Mouse (Mus musculus) CH12.LX (cell line): ENCODE measurements around the gene Aarsd1. TPM values are rescaled to one million over a fixed set of nuclear protein-coding genes. Genes with fewer than 3 reads are reported as not detected.

Experiments
- DNase-seq: peaks from one replicate; pipeline ENCODE4 v3.0.0-alpha.2; 2013; ENCODE audit errors: extremely low read depth
- H3K27ac ChIP-seq: 2 replicates; pipeline ENCODE4 v1.5.1; 2012; ENCODE audit warnings: low read depth, mild to moderate bottlenecking, control low read depth, moderate library complexity; ENCODE audit not compliant: insufficient read depth
- H3K27me3 ChIP-seq: replicated peaks from 2 replicates; pipeline ENCODE3; 2012; ENCODE audit warnings: inconsistent platforms
- H3K36me3 ChIP-seq, 2 experiments: replicated peaks in 1 of 2; 2 replicates each; pipeline versions ENCODE3 to v1.6.1; 2012; ENCODE audit warnings: inconsistent platforms in 1 of 2, low read length in 1 of 2, mild to moderate bottlenecking in 1 of 2, mixed read lengths in 1 of 2, moderate library complexity in 1 of 2; ENCODE audit not compliant: control insufficient read depth in 1 of 2, insufficient read depth in 1 of 2
- H3K4me1 ChIP-seq, 2 experiments: 2 replicates each; pipeline ENCODE4 v1.6.1; 2012; ENCODE audit warnings: inconsistent platforms in 1 of 2, moderate library complexity in 1 of 2; ENCODE audit not compliant: insufficient read depth in 2 of 2, control insufficient read depth in 1 of 2
- H3K4me2 ChIP-seq: 2 replicates; pipeline ENCODE4 v1.6.1; 2012; ENCODE audit warnings: low read depth, mild to moderate bottlenecking, control low read depth; ENCODE audit not compliant: poor library complexity, insufficient read depth, severe bottlenecking
- H3K4me3 ChIP-seq, 3 experiments: fragments of 150-350 bp in 1 of 3; sonication (generic) in 1 of 3; replicated peaks in 1 of 3; 2 replicates each; pipeline versions ENCODE3 to v1.5.1; 2011 to 2012; ENCODE audit warnings: low read depth in 2 of 3, low read length in 2 of 3, mild to moderate bottlenecking in 2 of 3, moderate library complexity in 2 of 3, control low read depth in 1 of 3, improper control_type of control experiment in 1 of 3, inconsistent platforms in 1 of 3, mixed read lengths in 1 of 3; ENCODE audit not compliant: poor library complexity in 1 of 3
- H3K79me2 ChIP-seq: replicated peaks from 2 replicates; pipeline ENCODE4 v1.6.1; 2012; ENCODE audit warnings: mild to moderate bottlenecking, moderate library complexity; ENCODE audit not compliant: control insufficient read depth, poor library complexity, insufficient read depth, severe bottlenecking; ENCODE audit errors: extremely low read depth
- H3K9ac ChIP-seq: 2 replicates; pipeline ENCODE4 v1.6.1; 2012; ENCODE audit warnings: low read depth, mild to moderate bottlenecking, control low read depth, moderate library complexity; ENCODE audit not compliant: insufficient read depth
- H3K9me3 ChIP-seq: replicated peaks from 2 replicates; pipeline ENCODE3; 2012; ENCODE audit warnings: low read length, inconsistent platforms, mixed read lengths
- BHLHE40 ChIP-seq: IDR thresholded peaks from 2 replicates; pipeline ENCODE4 v1.6.1; 2011; ENCODE audit warnings: mild to moderate bottlenecking, low read depth, low read length, improper control_type of control experiment
- CHD1 ChIP-seq: IDR thresholded peaks from 2 replicates; pipeline ENCODE4 v1.6.1; 2012; ENCODE audit warnings: low read depth, low read length, improper control_type of control experiment, inconsistent platforms
- CHD2 ChIP-seq: IDR thresholded peaks from 2 replicates; pipeline ENCODE4 v1.6.1; 2011; ENCODE audit warnings: low read length, improper control_type of control experiment
- CTCF ChIP-seq, 2 experiments: IDR thresholded peaks in 1 of 2; conservative IDR thresholded peaks in 1 of 2; 2 replicates each; pipeline ENCODE4 v1.5.1; 2011 to 2012; ENCODE audit warnings: low read depth in 2 of 2, low read length in 2 of 2, improper control_type of control experiment in 1 of 2, inconsistent platforms in 1 of 2, mild to moderate bottlenecking in 1 of 2, moderate library complexity in 1 of 2
- E2F4 ChIP-seq: IDR thresholded peaks from 2 replicates; pipeline ENCODE4 v1.6.1; 2011; ENCODE audit warnings: low read depth, low read length, improper control_type of control experiment; ENCODE audit not compliant: insufficient replicate concordance
- ELF1 ChIP-seq: IDR thresholded peaks from 2 replicates; pipeline ENCODE4 v1.6.1; 2014; ENCODE audit warnings: low read depth, mild to moderate bottlenecking, inconsistent platforms, low read length, improper control_type of control experiment
- EP300 ChIP-seq: IDR thresholded peaks from 2 replicates; pipeline ENCODE4 v1.6.1; 2011; ENCODE audit warnings: low read length, improper control_type of control experiment
- HCFC1 ChIP-seq: IDR thresholded peaks from 2 replicates; pipeline ENCODE4 v1.6.1; 2012; ENCODE audit warnings: low read depth, mild to moderate bottlenecking, inconsistent platforms, low read length, improper control_type of control experiment
- IRF4 ChIP-seq: IDR thresholded peaks from 2 replicates; pipeline ENCODE4 v1.6.1; 2014; ENCODE audit warnings: low read depth, mild to moderate bottlenecking, inconsistent platforms, low read length, improper control_type of control experiment
- JUN ChIP-seq: IDR thresholded peaks from 2 replicates; pipeline ENCODE4 v1.6.1; 2011; ENCODE audit warnings: low read depth, mild to moderate bottlenecking, low read length, improper control_type of control experiment, moderate library complexity; ENCODE audit not compliant: insufficient read depth
- JUND ChIP-seq: conservative IDR thresholded peaks from 2 replicates; pipeline ENCODE4 v1.6.1; 2011; ENCODE audit warnings: low read depth, low read length, improper control_type of control experiment
- KAT2A ChIP-seq: IDR thresholded peaks from 2 replicates; pipeline ENCODE4 v1.6.1; 2012; ENCODE audit warnings: low read length, improper control_type of control experiment, inconsistent platforms; ENCODE audit not compliant: insufficient replicate concordance
- MAFK ChIP-seq: IDR thresholded peaks from 2 replicates; pipeline ENCODE4 v1.6.1; 2011; ENCODE audit warnings: low read length, improper control_type of control experiment; ENCODE audit not compliant: insufficient replicate concordance
- MAX ChIP-seq: IDR thresholded peaks from 2 replicates; pipeline ENCODE4 v1.6.1; 2011; ENCODE audit warnings: low read length, improper control_type of control experiment
- MAZ ChIP-seq: IDR thresholded peaks from 2 replicates; pipeline ENCODE4 v1.6.1; 2012; ENCODE audit warnings: low read depth, mild to moderate bottlenecking, inconsistent platforms, low read length, improper control_type of control experiment, moderate library complexity
- MXI1 ChIP-seq: IDR thresholded peaks from 2 replicates; pipeline ENCODE4 v1.6.1; 2011; ENCODE audit warnings: mild to moderate bottlenecking, low read depth, low read length, improper control_type of control experiment
- MYC ChIP-seq: IDR thresholded peaks from 2 replicates; pipeline ENCODE4 v1.6.1; 2011; ENCODE audit warnings: low read depth, mild to moderate bottlenecking, improper control_type of control experiment, low read length
- NELFE ChIP-seq: IDR thresholded peaks from 2 replicates; pipeline ENCODE4 v1.6.1; 2011; ENCODE audit warnings: low read depth, low read length, improper control_type of control experiment
- NRF1 ChIP-seq: IDR thresholded peaks from 2 replicates; pipeline ENCODE4 v1.6.1; 2014; ENCODE audit warnings: low read depth, mild to moderate bottlenecking, inconsistent platforms, low read length, improper control_type of control experiment, moderate library complexity
- PAX5 ChIP-seq: IDR thresholded peaks from 2 replicates; pipeline ENCODE4 v1.6.1; 2012; ENCODE audit warnings: low read length, inconsistent platforms, mixed read lengths
- POLR2A ChIP-seq: IDR thresholded peaks from 2 replicates; pipeline ENCODE4 v1.6.1; 2011; ENCODE audit warnings: low read depth, mild to moderate bottlenecking, improper control_type of control experiment, low read length
- SIN3A ChIP-seq: IDR thresholded peaks from 2 replicates; pipeline ENCODE4 v1.6.1; 2012; ENCODE audit warnings: low read length, improper control_type of control experiment, inconsistent platforms
- SMC3 ChIP-seq: IDR thresholded peaks from 2 replicates; pipeline ENCODE4 v1.6.1; 2011; ENCODE audit warnings: low read depth, low read length, improper control_type of control experiment
- TBP ChIP-seq: conservative IDR thresholded peaks from 2 replicates; pipeline ENCODE4 v1.6.1; 2011; ENCODE audit warnings: low read depth, low read length, improper control_type of control experiment
- UBTF ChIP-seq: IDR thresholded peaks from 2 replicates; pipeline ENCODE4 v1.6.1; 2012; ENCODE audit warnings: low read depth, mild to moderate bottlenecking, inconsistent platforms, low read length, improper control_type of control experiment, moderate library complexity
- USF1 ChIP-seq: IDR thresholded peaks from 2 replicates; pipeline ENCODE4 v1.6.1; 2014; ENCODE audit warnings: low read depth, mild to moderate bottlenecking, inconsistent platforms, low read length, improper control_type of control experiment
- USF2 ChIP-seq: conservative IDR thresholded peaks from 2 replicates; pipeline ENCODE4 v1.6.1; 2011; ENCODE audit warnings: low read depth, low read length, improper control_type of control experiment
- ZKSCAN1 ChIP-seq: IDR thresholded peaks from 2 replicates; pipeline ENCODE4 v1.6.1; 2012; ENCODE audit warnings: low read depth, inconsistent platforms, low read length, improper control_type of control experiment, borderline replicate concordance
- ZNF384 ChIP-seq: IDR thresholded peaks from 2 replicates; pipeline ENCODE4 v1.6.1; 2012; ENCODE audit warnings: low read depth, low read length, improper control_type of control experiment, inconsistent platforms
- dilution Hi-C: fragments of 300-500 bp; cut with MboI; formaldehyde crosslinking; loops from 2 replicates; pipeline ENCODE4 v1.14.3; 2020; ENCODE audit warnings: low sequenced_read_pairs; ENCODE audit not compliant: extremely low pct_unique_long_range_greater_than_20kb, extremely low pct_ligation_motif_present
- in situ Hi-C: fragments of 300-500 bp; cut with MboI; formaldehyde crosslinking; loops from 3 replicates; pipeline ENCODE4 v1.14.3; 2019; ENCODE audit warnings: low sequenced_read_pairs, low pct_ligation_motif_present, low pct_unique_long_range_greater_than_20kb, mixed read lengths
- polyA plus RNA-seq: library from polyadenylated mRNA; unstranded; fragments of >175 nt; gene quantifications from 2 replicates; pipeline ENCODE4 v1.2.1, GENCODE M21; 2012; ENCODE audit warnings: low read depth; ENCODE audit not compliant: insufficient read length
- total RNA-seq, 2 experiments: library from RNA; depleted of rRNA; stranded (reverse); fragments of 300-350 nt in 1 of 2; fragments of >200 nt in 1 of 2; gene quantifications; 2 replicates each; pipeline ENCODE4 v1.2.3; 2012 to 2014

Aarsd1 gene
- total and polyA plus RNA-seq, 3 experiments, result 81.5 to 133 (median 84.5) TPM

DNA sequence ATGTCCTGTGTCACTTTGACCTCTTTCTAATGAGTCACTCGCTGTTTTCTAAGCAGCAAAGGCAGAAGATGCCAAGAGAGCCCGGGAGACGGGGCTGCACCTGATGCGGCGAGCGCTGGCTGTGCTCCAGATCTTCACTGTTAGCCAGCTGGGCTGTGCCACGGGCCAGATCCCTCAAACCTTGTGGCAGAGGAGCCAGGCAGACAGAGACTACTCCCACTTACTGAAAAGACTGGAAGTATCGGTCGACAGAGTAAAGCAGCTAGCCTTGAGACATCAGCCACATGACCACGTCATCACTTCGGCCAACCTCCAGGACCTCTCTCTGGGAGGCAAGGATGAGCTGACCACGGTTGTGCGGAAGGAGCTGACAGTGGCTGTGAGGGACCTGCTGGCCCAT is 16.0 kb upstream of the Aarsd1 start:
- TF ChIP-seq MAZ (no peak), IRF4 (no peak), NELFE (no peak), MAX (no peak), MAFK (no peak), BHLHE40 (no peak), JUN (no peak), KAT2A (no peak), CHD2 (no peak), ELF1 (no peak), TBP (no peak), PAX5 (no peak), MYC (no peak), POLR2A (no peak), USF2 (no peak), NRF1 (no peak), E2F4 (no peak), USF1 (no peak)
- Histone ChIP-seq H3K4me2 (no peak overlapping the region), H3K4me3 (no peak overlapping the region), H3K9ac (no peak overlapping the region), H3K27ac (no peak overlapping the region), H3K27me3 (no peaks in the 10 kb centered on the region), H3K4me1 (no peaks in the 10 kb centered on the region), H3K79me2 (no peaks in the 10 kb centered on the region), H3K9me3 (peaks cover 2% of the 10 kb centered on the region), H3K36me3 (peaks cover 56 to 79% of the 10 kb centered on the region in 2 experiments)
- DNase-seq, result no peak
- in situ Hi-C loops (no loop called here), dilution Hi-C loops (no loop called here)

DNA sequence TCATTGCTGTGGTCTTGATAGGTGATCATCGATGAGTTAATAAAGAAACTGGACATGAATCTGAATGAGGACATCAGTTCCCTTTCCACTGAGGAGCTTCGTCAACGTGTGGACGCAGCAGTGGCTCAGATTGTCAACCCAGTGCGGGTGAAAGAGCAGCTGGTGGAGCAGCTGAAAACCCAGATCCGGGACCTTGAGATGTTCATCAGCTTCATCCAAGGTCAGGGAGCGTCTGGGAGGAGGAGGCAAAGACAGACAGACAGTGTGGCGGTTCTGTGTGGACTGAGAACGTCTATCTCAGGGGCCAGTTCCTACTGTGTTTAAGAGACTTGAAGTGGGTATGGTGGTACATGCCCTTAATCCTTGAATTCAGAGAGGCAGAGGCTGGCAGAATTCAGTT is 13.9 kb upstream of the Aarsd1 start:
- Histone ChIP-seq H3K4me2 (no peak overlapping the region), H3K36me3 (peaks cover 56 to 82% of the 10 kb centered on the region in 2 experiments), H3K9ac (no peak overlapping the region), H3K27me3 (no peaks in the 10 kb centered on the region), H3K4me1 (peaks cover 3 to 11% of the 10 kb centered on the region in 2 experiments; a peak in 2 of 4 replicates), H3K4me3 (no peak overlapping the region), H3K27ac (no peak overlapping the region), H3K79me2 (peaks cover 3% of the 10 kb centered on the region; the same call in 1 of the 2 replicates), H3K9me3 (peaks cover 2% of the 10 kb centered on the region)
- in situ Hi-C loops, result no loop called here
- no peak for DNase-seq
- dilution Hi-C loops, result no loop called here
- TF ChIP-seq CTCF (conservative IDR thresholded peaks at IDR 0.05 in 1 of 2, IDR thresholded peaks at IDR 0.05 in 1 of 2; ENCODE audit: low read depth in 2 of 2, low read length in 2 of 2) (no peak), SMC3 (no peak), CHD1 (no peak), ZNF384 (no peak), NRF1 (no peak), ZKSCAN1 (no peak), EP300 (no peak), MXI1 (no peak), MAX (no peak), JUND (no peak), MYC (no peak), HCFC1 (no peak), UBTF (no peak), SIN3A (no peak)
